Mouse (Mus musculus): ENCODE results near the gene Setd6. TPM values are rescaled to one million over a fixed set of nuclear protein-coding genes. Genes with fewer than 3 reads are reported as not detected.

The Setd6 gene
- polyA plus RNA-seq, 1 experiment from 2014 or later: 23.8 TPM

- ATAC-seq (ENCODE audit: insufficient read depth, low FRiP score, low read depth): no peak
- Histone ChIP-seq H3K27ac (no peak overlapping the region), H3K9me3 (no peaks in the 10 kb centered on the region), H3K4me1 (no peaks in the 10 kb centered on the region), H3K9ac (no peak overlapping the region), H3K36me3 (no peaks in the 10 kb centered on the region), H3K4me3 (replicated peaks) (no peak overlapping the region), H3K27me3 (replicated peaks) (peaks cover 18% of the 10 kb centered on the region; the same call in 1 of the 2 replicates), H3K4me2 (0 out of 2 replicates have a peak overlapping the region, but pooled peaks have one; percentile 37)
- 51% methylated on average over 6 of the region's 8 CpGs for WGBS
Measured at GRCm38 (mm10) chr8:95696661-95697060, 19.0 kb upstream of the Setd6 start.

GRCm38 (mm10) chr8:95697128-95697527 is 18.6 kb upstream of the Setd6 start:
- Histone ChIP-seq H3K4me1 (no peaks in the 10 kb centered on the region), H3K36me3 (no peaks in the 10 kb centered on the region), H3K27ac (no peak overlapping the region), H3K27me3 (replicated peaks) (peaks cover 18% of the 10 kb centered on the region; the same call in 1 of the 2 replicates), H3K4me2 (0 out of 2 replicates have a peak overlapping the region, but pooled peaks have one; percentile 37), H3K9ac (no peak overlapping the region), H3K4me3 (replicated peaks) (no peak overlapping the region), H3K9me3 (no peaks in the 10 kb centered on the region)
- WGBS: 4% methylated on average over 11 of the region's 11 CpGs
- 0 out of 2 replicates have a peak, but pooled peaks have one; percentile 5 for ATAC-seq (ENCODE audit: insufficient read depth, low FRiP score, low read depth)

GRCm38 (mm10) chr8:95698179-95698578 is 17.5 kb upstream of the Setd6 start:
- 0 out of 2 replicates have a peak, but pooled peaks cover 3% of the 10 kb centered on the region for H3K4me1 ChIP-seq
- no peak overlapping the region for H3K4me3 ChIP-seq (replicated peaks)
- H3K9ac ChIP-seq: no peak overlapping the region
- no peak for ATAC-seq (ENCODE audit: insufficient read depth, low FRiP score, low read depth)
- H3K4me2 ChIP-seq: no peak overlapping the region
- no peaks in the 10 kb centered on the region for H3K9me3 ChIP-seq
- no peaks in the 10 kb centered on the region for H3K36me3 ChIP-seq
- 35% methylated on average over 6 of the region's 6 CpGs for WGBS
- H3K27ac ChIP-seq: no peak overlapping the region
- peaks cover 18% of the 10 kb centered on the region; the same call in 1 of the 2 replicates for H3K27me3 ChIP-seq (replicated peaks)

- Histone ChIP-seq H3K36me3 (no peaks in the 10 kb centered on the region), H3K9me3 (no peaks in the 10 kb centered on the region), H3K27me3 (replicated peaks) (peaks cover 9% of the 10 kb centered on the region; the same call in 1 of the 2 replicates), H3K9ac (no peak overlapping the region), H3K4me3 (replicated peaks) (no peak overlapping the region), H3K27ac (no peak overlapping the region), H3K4me1 (0 out of 2 replicates have a peak, but pooled peaks cover 11% of the 10 kb centered on the region), H3K4me2 (no peak overlapping the region)
- ATAC-seq (ENCODE audit: insufficient read depth, low FRiP score, low read depth): no peak
- 56% methylated on average over 9 of the region's 9 CpGs for WGBS
Measured at GRCm38 (mm10) chr8:95700282-95700681, 15.4 kb upstream of the Setd6 start.

- 81% methylated on average over 4 of the region's 4 CpGs for WGBS
- H3K27me3 ChIP-seq (replicated peaks): peaks cover 9% of the 10 kb centered on the region; the same call in 1 of the 2 replicates
- no peak overlapping the region for H3K4me2 ChIP-seq
- H3K9ac ChIP-seq: no peak overlapping the region
- H3K27ac ChIP-seq: no peak overlapping the region
- H3K4me1 ChIP-seq: 0 out of 2 replicates have a peak, but pooled peaks cover 11% of the 10 kb centered on the region
- H3K9me3 ChIP-seq: no peaks in the 10 kb centered on the region
- H3K36me3 ChIP-seq: no peaks in the 10 kb centered on the region
- no peak overlapping the region for H3K4me3 ChIP-seq (replicated peaks)
- no peak for ATAC-seq (ENCODE audit: insufficient read depth, low FRiP score, low read depth)
Measured at GRCm38 (mm10) chr8:95701809-95702208, 13.9 kb upstream of the Setd6 start.

GRCm38 (mm10) chr8:95702480-95703446 is 12.9 kb upstream of the Setd6 start:
- ATAC-seq (ENCODE audit: insufficient read depth, low FRiP score, low read depth): peak; percentile 91
- no peaks in the 10 kb centered on the region for H3K36me3 ChIP-seq
- WGBS: 2% methylated on average over 34 of the region's 34 CpGs
- peaks cover 3% of the 10 kb centered on the region; the same call in 1 of the 2 replicates for H3K27me3 ChIP-seq (replicated peaks)
- H3K4me3 ChIP-seq (replicated peaks): peak overlapping the region; percentile 56
- H3K4me1 ChIP-seq: 0 out of 2 replicates have a peak, but pooled peaks cover 11% of the 10 kb centered on the region
- peak overlapping the region; percentile 98 for H3K4me2 ChIP-seq
- no peak overlapping the region for H3K27ac ChIP-seq
- peak overlapping the region; percentile 33 for H3K9ac ChIP-seq
- no peaks in the 10 kb centered on the region for H3K9me3 ChIP-seq

GRCm38 (mm10) chr8:95703461-95704260 is 12.0 kb upstream of the Setd6 start:
- Histone ChIP-seq H3K4me2 (peak overlapping the region; percentile 98), H3K9me3 (no peaks in the 10 kb centered on the region), H3K27ac (no peak overlapping the region), H3K9ac (peak overlapping the region; percentile 33), H3K4me1 (0 out of 2 replicates have a peak, but pooled peaks cover 11% of the 10 kb centered on the region), H3K27me3 (replicated peaks) (no peaks in the 10 kb centered on the region; the same call in 1 of the 2 replicates), H3K4me3 (replicated peaks) (peak overlapping the region; percentile 56), H3K36me3 (no peaks in the 10 kb centered on the region)
- WGBS: 4% methylated on average over 15 of the region's 15 CpGs
- no peak for ATAC-seq (ENCODE audit: insufficient read depth, low FRiP score, low read depth)

GRCm38 (mm10) chr8:95704538-95704937 is 11.1 kb upstream of the Setd6 start:
- Histone ChIP-seq H3K9ac (no peak overlapping the region), H3K4me2 (no peak overlapping the region), H3K27me3 (replicated peaks) (no peaks in the 10 kb centered on the region; the same call in 1 of the 2 replicates), H3K27ac (no peak overlapping the region), H3K9me3 (no peaks in the 10 kb centered on the region), H3K4me1 (0 out of 2 replicates have a peak, but pooled peaks cover 11% of the 10 kb centered on the region), H3K36me3 (no peaks in the 10 kb centered on the region), H3K4me3 (replicated peaks) (no peak overlapping the region)
- WGBS: 96% methylated on average over 3 of the region's 3 CpGs
- no peak for ATAC-seq (ENCODE audit: insufficient read depth, low FRiP score, low read depth)

GRCm38 (mm10) chr8:95709579-95709978 is 6.1 kb upstream of the Setd6 start:
- H3K27ac ChIP-seq: no peak overlapping the region
- H3K9me3 ChIP-seq: no peaks in the 10 kb centered on the region
- no peaks in the 10 kb centered on the region for H3K27me3 ChIP-seq (replicated peaks)
- H3K4me2 ChIP-seq: no peak overlapping the region
- no peak overlapping the region for H3K4me3 ChIP-seq (replicated peaks)
- H3K4me1 ChIP-seq: no peaks in the 10 kb centered on the region
- H3K9ac ChIP-seq: no peak overlapping the region
- H3K36me3 ChIP-seq: no peaks in the 10 kb centered on the region
- ATAC-seq (ENCODE audit: insufficient read depth, low FRiP score, low read depth): no peak
- WGBS: 82% methylated on average over 7 of the region's 7 CpGs

- ATAC-seq (ENCODE audit: insufficient read depth, low FRiP score, low read depth): no peak
- H3K4me2 ChIP-seq: no peak overlapping the region
- WGBS: 53% methylated on average over 3 of the region's 3 CpGs
- H3K36me3 ChIP-seq: no peaks in the 10 kb centered on the region
- H3K4me3 ChIP-seq (replicated peaks): no peak overlapping the region
- H3K9ac ChIP-seq: no peak overlapping the region
- H3K27ac ChIP-seq: no peak overlapping the region
- no peaks in the 10 kb centered on the region for H3K27me3 ChIP-seq (replicated peaks)
- H3K4me1 ChIP-seq: peaks cover under 1% of the 10 kb centered on the region; the same call in 1 of the 2 replicates
- H3K9me3 ChIP-seq: no peaks in the 10 kb centered on the region
Measured at GRCm38 (mm10) chr8:95711029-95711428, 4.7 kb upstream of the Setd6 start.

GRCm38 (mm10) chr8:95712395-95712794 is 3.3 kb upstream of the Setd6 start:
- no peak overlapping the region for H3K27ac ChIP-seq
- peaks cover 13% of the 10 kb centered on the region for H3K4me1 ChIP-seq
- no peak overlapping the region for H3K4me2 ChIP-seq
- no peak overlapping the region for H3K9ac ChIP-seq
- no peak for ATAC-seq (ENCODE audit: insufficient read depth, low FRiP score, low read depth)
- no peaks in the 10 kb centered on the region for H3K36me3 ChIP-seq
- WGBS: 81% methylated on average over 9 of the region's 9 CpGs
- no peaks in the 10 kb centered on the region for H3K27me3 ChIP-seq (replicated peaks)
- no peak overlapping the region for H3K4me3 ChIP-seq (replicated peaks)
- H3K9me3 ChIP-seq: no peaks in the 10 kb centered on the region
